Mouse (Mus musculus): ENCODE measurements around the gene Atpif1. TPM values are rescaled to one million over a fixed set of nuclear protein-coding genes. Genes with fewer than 3 reads are reported as not detected.

Gene Atpif1
- total and polyA plus RNA-seq, 3 experiments, result 292 to 397 (median 342) TPM

- Histone ChIP-seq H3K9me3 (replicated peaks; ENCODE audit: low read length) (no peaks in the 10 kb centered on the region), H3K27ac (ENCODE audit: insufficient read depth, low read depth) (peak overlapping the region; percentile 78), H3K36me3 (replicated peaks in 1 of 2; ENCODE audit: control insufficient read depth in 1 of 2, insufficient read depth in 1 of 2, low read length in 1 of 2) (peaks cover 11 to 30% of the 10 kb centered on the region in 2 experiments), H3K79me2 (replicated peaks; ENCODE audit: control insufficient read depth, extremely low read depth, insufficient read depth, poor library complexity, severe bottlenecking) (peaks cover 54% of the 10 kb centered on the region), H3K9ac (ENCODE audit: insufficient read depth, low read depth) (peak overlapping the region; percentile 99), H3K4me3 (replicated peaks in 1 of 3; ENCODE audit: low read depth in 2 of 3, low read length in 2 of 3, poor library complexity in 1 of 3) (peak overlapping the region; percentile 66 to 96 (median 86)), H3K27me3 (replicated peaks) (no peaks in the 10 kb centered on the region), H3K4me1 (ENCODE audit: control insufficient read depth in 1 of 2, insufficient read depth in 2 of 2) (peaks cover 14 to 62% of the 10 kb centered on the region in 2 experiments), H3K4me2 (ENCODE audit: insufficient read depth, low read depth, poor library complexity, severe bottlenecking) (no peak overlapping the region)
- in situ Hi-C loops (cut with MboI; ENCODE audit: low pct_ligation_motif_present, low pct_unique_long_range_greater_than_20kb, low sequenced_read_pairs) (loop anchor here (5.0 to 25.0 kb wide), 3 partner anchors 97 to 422 kb away; partner anchors contain the start of genes Epb41 and Rab42), dilution Hi-C loops (cut with MboI; ENCODE audit: extremely low pct_ligation_motif_present, extremely low pct_unique_long_range_greater_than_20kb, low sequenced_read_pairs) (no loop called here)
- TF ChIP-seq CTCF (conservative IDR thresholded peaks at IDR 0.05 in 1 of 2, IDR thresholded peaks at IDR 0.05 in 1 of 2; ENCODE audit: low read depth in 2 of 2, low read length in 2 of 2) (no peak), MAFK (IDR thresholded peaks at IDR 0.05; ENCODE audit: insufficient replicate concordance, low read length) (no peak), SIN3A (IDR thresholded peaks at IDR 0.05; ENCODE audit: low read length) (0 out of 2 replicates have a peak, but pooled peaks have one; percentile 12), JUN (IDR thresholded peaks at IDR 0.05; ENCODE audit: insufficient read depth, low read depth, low read length) (no peak), NELFE (IDR thresholded peaks at IDR 0.05; ENCODE audit: low read depth, low read length) (0 out of 2 replicates have a peak, but pooled peaks have one; percentile 43), MAZ (IDR thresholded peaks at IDR 0.05; ENCODE audit: low read depth, low read length) (peak; percentile 92), GABPA (IDR thresholded peaks at IDR 0.05; ENCODE audit: insufficient replicate concordance, low read depth, low read length) (no peak), MXI1 (IDR thresholded peaks at IDR 0.05; ENCODE audit: low read depth, low read length) (peak; percentile 51), IRF4 (IDR thresholded peaks at IDR 0.05; ENCODE audit: low read depth, low read length) (0 out of 2 replicates have a peak, but pooled peaks have one; percentile 13), RCOR1 (conservative IDR thresholded peaks at IDR 0.05; ENCODE audit: low read depth, low read length) (0 out of 2 replicates have a peak, but pooled peaks have one; percentile 3), MEF2A (IDR thresholded peaks at IDR 0.05; ENCODE audit: borderline replicate concordance, low read depth, low read length) (peak; percentile 26), ELF1 (IDR thresholded peaks at IDR 0.05; ENCODE audit: low read depth, low read length) (0 out of 2 replicates have a peak, but pooled peaks have one; percentile 16), ZKSCAN1 (IDR thresholded peaks at IDR 0.05; ENCODE audit: borderline replicate concordance, low read depth, low read length) (no peak)
- DNase-seq (ENCODE audit: extremely low read depth), result peak; percentile 72
Observed at GRCm38 (mm10) chr4:132509621-132510296, 23.7 kb downstream of the Atpif1 start.

GRCm38 (mm10) chr4:132507210-132507609 lies 26.2 kb downstream of the Atpif1 start:
- Histone ChIP-seq H3K27ac (ENCODE audit: insufficient read depth, low read depth) (no peak overlapping the region), H3K4me1 (ENCODE audit: control insufficient read depth in 1 of 2, insufficient read depth in 2 of 2) (peaks cover 12 to 58% of the 10 kb centered on the region in 2 experiments), H3K4me3 (replicated peaks in 1 of 3; ENCODE audit: low read depth in 2 of 3, low read length in 2 of 3, poor library complexity in 1 of 3) (peak overlapping the region; percentile 1 to 96 (median 86)), H3K36me3 (replicated peaks in 1 of 2; ENCODE audit: control insufficient read depth in 1 of 2, insufficient read depth in 1 of 2, low read length in 1 of 2) (peaks cover 28 to 51% of the 10 kb centered on the region in 2 experiments), H3K9ac (ENCODE audit: insufficient read depth, low read depth) (peak overlapping the region; percentile 99), H3K9me3 (replicated peaks; ENCODE audit: low read length) (no peaks in the 10 kb centered on the region), H3K4me2 (ENCODE audit: insufficient read depth, low read depth, poor library complexity, severe bottlenecking) (peak overlapping the region; percentile 98), H3K27me3 (replicated peaks) (no peaks in the 10 kb centered on the region), H3K79me2 (replicated peaks; ENCODE audit: control insufficient read depth, extremely low read depth, insufficient read depth, poor library complexity, severe bottlenecking) (peaks cover 79% of the 10 kb centered on the region)
- dilution Hi-C loops (cut with MboI; ENCODE audit: extremely low pct_ligation_motif_present, extremely low pct_unique_long_range_greater_than_20kb, low sequenced_read_pairs), result no loop called here
- DNase-seq (ENCODE audit: extremely low read depth), result no peak
- TF ChIP-seq KAT2A (IDR thresholded peaks at IDR 0.05; ENCODE audit: insufficient replicate concordance, low read length) (no peak), POLR2A (IDR thresholded peaks at IDR 0.05; ENCODE audit: low read depth, low read length) (no peak), CHD1 (IDR thresholded peaks at IDR 0.05; ENCODE audit: low read depth, low read length) (no peak), ZNF384 (IDR thresholded peaks at IDR 0.05; ENCODE audit: low read depth, low read length) (no peak), MXI1 (IDR thresholded peaks at IDR 0.05; ENCODE audit: low read depth, low read length) (no peak), ETS1 (conservative IDR thresholded peaks at IDR 0.05; ENCODE audit: low read depth, low read length) (no peak), HCFC1 (IDR thresholded peaks at IDR 0.05; ENCODE audit: low read depth, low read length) (no peak), JUND (conservative IDR thresholded peaks at IDR 0.05; ENCODE audit: low read depth, low read length) (no peak), SMC3 (IDR thresholded peaks at IDR 0.05; ENCODE audit: low read depth, low read length) (no peak), ZC3H11A (IDR thresholded peaks at IDR 0.05; ENCODE audit: low read depth, low read length) (no peak), POLR2AphosphoS2 (IDR thresholded peaks at IDR 0.05; ENCODE audit: low read depth, low read length) (no peak), RCOR1 (conservative IDR thresholded peaks at IDR 0.05; ENCODE audit: low read depth, low read length) (no peak), CTCF (conservative IDR thresholded peaks at IDR 0.05 in 1 of 2, IDR thresholded peaks at IDR 0.05 in 1 of 2; ENCODE audit: low read depth in 2 of 2, low read length in 2 of 2) (no peak), IRF4 (IDR thresholded peaks at IDR 0.05; ENCODE audit: low read depth, low read length) (no peak), EP300 (IDR thresholded peaks at IDR 0.05; ENCODE audit: low read length) (no peak)
- in situ Hi-C loops (cut with MboI; ENCODE audit: low pct_ligation_motif_present, low pct_unique_long_range_greater_than_20kb, low sequenced_read_pairs), result loop anchor here (25.0 kb wide), 2 partner anchors 195 to 420 kb away; partner anchors contain the start of genes Epb41 and Rab42

Measured in CH12.LX (cell line).